Mouse (Mus musculus) right cerebral cortex, postnatal 4 days (tissue): ENCODE data around the gene Rab43.

ENCODE experiments used
- DNase-seq: peaks from one replicate; pipeline ENCODE4 v3.0.0-alpha.2; 2022

Gene Rab43

GRCm38 (mm10) chr6:87811675-87812338 is at the start of gene Rab43:
Gene Rab43, minus strand, starts transcription at chr6:87812164.
- DNase-seq, result peak; percentile 84

GRCm38 (mm10) chr6:87857071-87857470 is 45.1 kb upstream of the Rab43 start:
- no peak for DNase-seq

GRCm38 (mm10) chr6:87853446-87853845 is 41.5 kb upstream of the Rab43 start:
- no peak for DNase-seq

- no peak for DNase-seq
Observed at GRCm38 (mm10) chr6:87851871-87852270, 39.9 kb upstream of the Rab43 start.

- DNase-seq, result peak; percentile 96
Observed at GRCm38 (mm10) chr6:87850900-87851614, 39.1 kb upstream of the Rab43 start, which contains the start of gene Cnbp. Gene Cnbp, minus strand, starts transcription at chr6:87851106.

GRCm38 (mm10) chr6:87850155-87850899 is 38.4 kb upstream of the Rab43 start:
- DNase-seq, result peak; percentile 49

- no peak for DNase-seq
Observed at GRCm38 (mm10) chr6:87849780-87850154, 37.8 kb upstream of the Rab43 start.

GRCm38 (mm10) chr6:87846813-87847212 is 34.8 kb upstream of the Rab43 start:
- no peak for DNase-seq

- no peak for DNase-seq
Observed at GRCm38 (mm10) chr6:87845031-87845695, 33.2 kb upstream of the Rab43 start.

- no peak for DNase-seq
Observed at GRCm38 (mm10) chr6:87842254-87842653, 30.3 kb upstream of the Rab43 start.

GRCm38 (mm10) chr6:87841635-87842034 is 29.7 kb upstream of the Rab43 start:
- no peak for DNase-seq

GRCm38 (mm10) chr6:87839797-87840341 is 27.9 kb upstream of the Rab43 start:
- DNase-seq, result no peak

- peak; percentile 88 for DNase-seq
Observed at GRCm38 (mm10) chr6:87838551-87839197, 26.7 kb upstream of the Rab43 start, which contains the start of gene Isy1. Gene Isy1, minus strand, starts transcription at chr6:87838798.

GRCm38 (mm10) chr6:87835695-87836094 is 23.7 kb upstream of the Rab43 start, which contains the start of gene Gm45140:
Gene Gm45140, minus strand, starts transcription at chr6:87835795.
- DNase-seq, result no peak

- no peak for DNase-seq
Observed at GRCm38 (mm10) chr6:87820366-87820765, 8.4 kb upstream of the Rab43 start.

GRCm38 (mm10) chr6:87814486-87814885 is 2.5 kb upstream of the Rab43 start:
- no peak for DNase-seq

GRCm38 (mm10) chr6:87812656-87813055 is 692 bp upstream of the Rab43 start:
- DNase-seq, result no peak

- peak; percentile 46 for DNase-seq
Observed at GRCm38 (mm10) chr6:87810713-87811669, 973 bp downstream of the Rab43 start.

GRCm38 (mm10) chr6:87810311-87810710 is 1.7 kb downstream of the Rab43 start:
- DNase-seq, result no peak

- no peak for DNase-seq
Observed at GRCm38 (mm10) chr6:87809651-87810161, 2.3 kb downstream of the Rab43 start.

- DNase-seq, result no peak
Observed at GRCm38 (mm10) chr6:87809144-87809543, 2.8 kb downstream of the Rab43 start.
